Mouse (Mus musculus): ENCODE data around the gene Myo1h. TPM values are rescaled to one million over a fixed set of nuclear protein-coding genes. Genes with fewer than 3 reads are reported as not detected.

Myo1h gene
- polyA plus RNA-seq, 1 experiment from 2014 or later, result 0.74 TPM

DNA sequence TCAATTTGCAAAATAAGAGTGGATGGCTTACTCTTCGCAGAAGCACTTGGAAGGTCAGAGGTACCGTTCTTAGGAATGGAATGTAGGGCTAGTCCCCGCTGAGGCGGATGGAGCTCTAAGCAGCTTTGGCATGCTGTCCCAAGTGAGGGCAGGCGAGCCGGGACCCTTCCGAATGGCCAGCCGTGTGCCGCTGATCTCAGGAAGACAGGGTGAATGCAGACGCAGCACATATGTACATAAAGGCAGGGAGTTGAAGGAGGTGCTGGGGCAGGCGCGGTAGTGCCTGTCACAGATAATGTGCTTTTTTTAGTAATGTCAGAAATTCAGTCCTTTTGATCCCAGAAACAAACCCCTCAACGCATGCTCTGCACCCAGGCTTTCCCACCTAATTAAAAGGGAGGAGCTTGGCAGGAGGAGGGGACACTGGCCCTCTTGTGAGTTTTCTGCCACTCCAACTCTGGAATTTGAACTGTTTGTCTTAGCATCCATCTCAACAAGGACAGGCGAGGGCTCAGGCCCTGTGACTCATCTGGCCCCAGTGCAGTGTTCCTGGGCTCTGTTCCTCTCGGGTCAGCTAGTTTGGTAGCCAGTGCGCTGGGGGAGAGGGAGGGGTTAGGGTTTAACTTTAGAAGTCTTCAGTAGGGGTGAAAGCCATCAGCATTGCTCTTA lies 124.2 kb downstream of the Myo1h start:
- Histone ChIP-seq H3K36me3 (ENCODE audit: control insufficient read depth, insufficient read depth, low read length) (peaks cover 99% of the 10 kb centered on the region), H3K4me3 (replicated peaks; ENCODE audit: low read depth, low read length) (no peak overlapping the region), H3K4me2 (ENCODE audit: low read length) (no peak overlapping the region), H3K27me3 (ENCODE audit: control insufficient read depth, insufficient read depth, low read length) (no peaks in the 10 kb centered on the region), H3K4me1 (ENCODE audit: control insufficient read depth, insufficient read depth, low read length) (no peaks in the 10 kb centered on the region), H3K9me3 (ENCODE audit: control insufficient read depth, low read length) (no peaks in the 10 kb centered on the region), H3K27ac (replicated peaks; ENCODE audit: low read depth, low read length) (no peak overlapping the region), H3K9ac (replicated peaks; ENCODE audit: low read length) (no peak overlapping the region)
- DNase-seq, result no peak
- 83% methylated on average over 16 of the region's 16 CpGs for WGBS
- ATAC-seq (ENCODE audit: low FRiP score, low TSS enrichment), result no peak

Small RNA genes within 50 kb of the gene (microRNA-seq; reads per million reads assigned to microRNA genes)
- gene Mir7027, result 0.59 reads per million

Other genes starting within 250 kb of the Myo1h start
- 16.3 and 20.0 TPM in 2 replicates for gene Usp30, start 223.7 kb upstream of the Myo1h start, polyA plus RNA-seq (2014; fragmentation: Nextera tagmentation; extraction: Ambion mirVana)
- gene Svop, start 197.6 kb upstream of the Myo1h start, polyA plus RNA-seq (2014; fragmentation: Nextera tagmentation; extraction: Ambion mirVana), result 88.8 and 105 TPM in 2 replicates
- gene Alkbh2, start 160.9 kb upstream of the Myo1h start, polyA plus RNA-seq (2014; fragmentation: Nextera tagmentation; extraction: Ambion mirVana), result 5.2 and 5.3 TPM in 2 replicates
- 5.4 TPM in 2 replicates for gene Ung, start 158.8 kb upstream of the Myo1h start, polyA plus RNA-seq (2014; fragmentation: Nextera tagmentation; extraction: Ambion mirVana)
- 3.6 and 5.6 TPM in 2 replicates for gene Acacb, start 142.6 kb upstream of the Myo1h start, polyA plus RNA-seq (2014; fragmentation: Nextera tagmentation; extraction: Ambion mirVana)
- gene Foxn4, start 15.4 kb upstream of the Myo1h start, polyA plus RNA-seq (2014; fragmentation: Nextera tagmentation; extraction: Ambion mirVana), result 0.36 and 1.5 TPM in 2 replicates
- gene Kctd10, start 91.3 kb downstream of the Myo1h start, polyA plus RNA-seq (2014; fragmentation: Nextera tagmentation; extraction: Ambion mirVana), result 58.7 and 82.4 TPM in 2 replicates
- 42.7 and 49.2 TPM in 2 replicates for gene Ube3b, start 91.4 kb downstream of the Myo1h start, polyA plus RNA-seq (2014; fragmentation: Nextera tagmentation; extraction: Ambion mirVana)
- gene Mmab, start 154.9 kb downstream of the Myo1h start, polyA plus RNA-seq (2014; fragmentation: Nextera tagmentation; extraction: Ambion mirVana), result 18.2 and 26.3 TPM in 2 replicates
- gene Mvk, start 155.1 kb downstream of the Myo1h start, polyA plus RNA-seq (2014; fragmentation: Nextera tagmentation; extraction: Ambion mirVana), result 58.7 and 72.0 TPM in 2 replicates